Mouse (Mus musculus): ENCODE results near the gene Blnk. TPM values are rescaled to one million over a fixed set of nuclear protein-coding genes. Genes with fewer than 3 reads are reported as not detected.

Gene Blnk
- total and polyA plus RNA-seq, 3 experiments, result not detected

GRCm38 (mm10) chr19:40978026-40978425 is 16.3 kb downstream of the Blnk start:
- no peak for TF ChIP-seq MAX (IDR thresholded peaks at IDR 0.05; ENCODE audit: low read length)
- TF ChIP-seq ZNF384 (IDR thresholded peaks at IDR 0.05; ENCODE audit: low read depth, low read length), result no peak
- TF ChIP-seq ZC3H11A (IDR thresholded peaks at IDR 0.05; ENCODE audit: low read depth, low read length), result no peak
- TF ChIP-seq NRF1 (IDR thresholded peaks at IDR 0.05; ENCODE audit: insufficient read depth, low read depth, low read length, poor library complexity, severe bottlenecking), result no peak
- no peak for TF ChIP-seq TCF12 (IDR thresholded peaks at IDR 0.05; ENCODE audit: low read depth, low read length)
- TF ChIP-seq CHD1 (IDR thresholded peaks at IDR 0.05; ENCODE audit: low read depth, low read length), result no peak
- TF ChIP-seq E2F4 (IDR thresholded peaks at IDR 0.05; ENCODE audit: borderline replicate concordance, low read depth, low read length), result no peak
- no peak for TF ChIP-seq ETS1 (IDR thresholded peaks at IDR 0.05; ENCODE audit: low read depth, low read length)
- no peak for TF ChIP-seq KAT2A (conservative IDR thresholded peaks at IDR 0.05; ENCODE audit: low read depth, low read length)
- TF ChIP-seq MAZ (IDR thresholded peaks at IDR 0.05; ENCODE audit: low read depth, low read length), result no peak
- no peak for TF ChIP-seq TBP (IDR thresholded peaks at IDR 0.05; ENCODE audit: low read depth, low read length)
- TF ChIP-seq RCOR1 (IDR thresholded peaks at IDR 0.05; ENCODE audit: low read depth, low read length), result no peak

GRCm38 (mm10) chr19:40976946-40977917 is 17.1 kb downstream of the Blnk start:
- Histone ChIP-seq H3K79me2 (ENCODE audit: control insufficient read depth, insufficient read depth, low read length, poor library complexity) (no peaks in the 10 kb centered on the region), H3K36me3 (ENCODE audit: control insufficient read depth in 1 of 2, insufficient read depth in 2 of 2, low read length in 2 of 2) (no peaks in the 10 kb centered on the region), H3K4me1 (ENCODE audit: control insufficient read depth in 1 of 2, insufficient read depth in 2 of 2, low read length in 2 of 2) (no peaks in the 10 kb centered on the region), H3K27ac (ENCODE audit: control insufficient read depth, low read depth, low read length) (no peak overlapping the region), H3K9me3 (replicated peaks; ENCODE audit: insufficient read depth, low read length) (no peaks in the 10 kb centered on the region), H3K9ac (ENCODE audit: control insufficient read depth, low read depth, low read length, poor library complexity, severe bottlenecking) (no peak overlapping the region), H3K27me3 (ENCODE audit: control insufficient read depth in 1 of 2, insufficient read depth in 2 of 2, low read length in 2 of 2) (peaks cover 2 to 8% of the 10 kb centered on the region in 2 experiments; a peak in 3 of 4 replicates), H3K4me3 (ENCODE audit: control insufficient read depth in 1 of 2, insufficient read depth in 1 of 2, low read depth in 2 of 2, low read length in 2 of 2) (no peak overlapping the region)
- DNase-seq (ENCODE audit: low read depth, low spot score), result no peak
- TF ChIP-seq ZMIZ1 (IDR thresholded peaks at IDR 0.05; ENCODE audit: low read depth, low read length) (no peak), POLR2AphosphoS5 (IDR thresholded peaks at IDR 0.05; ENCODE audit: borderline replicate concordance, low read depth, low read length) (no peak), ZKSCAN1 (IDR thresholded peaks at IDR 0.05; ENCODE audit: low read depth, low read length) (no peak), MYB (IDR thresholded peaks at IDR 0.05; ENCODE audit: low read depth, low read length) (no peak), EP300 (IDR thresholded peaks at IDR 0.05; ENCODE audit: low read depth in 1 of 2, low read length in 2 of 2) (no peak), RCOR1 (IDR thresholded peaks at IDR 0.05; ENCODE audit: low read depth, low read length) (no peak), RAD21 (IDR thresholded peaks at IDR 0.05; ENCODE audit: low read depth, low read length) (no peak), NRF1 (IDR thresholded peaks at IDR 0.05; ENCODE audit: insufficient read depth, low read depth, low read length, poor library complexity, severe bottlenecking) (no peak), MAX (IDR thresholded peaks at IDR 0.05; ENCODE audit: low read length) (no peak), TAL1 (IDR thresholded peaks at IDR 0.05; ENCODE audit: low read length) (no peak)

More at GRCm38 (mm10) chr19:40978026-40978425, 16.3 kb downstream of the Blnk start:
- no peak overlapping the region for H3K27ac ChIP-seq (ENCODE audit: control insufficient read depth, low read depth, low read length)
- no peaks in the 10 kb centered on the region for H3K4me1 ChIP-seq (ENCODE audit: control insufficient read depth in 1 of 2, insufficient read depth in 2 of 2, low read length in 2 of 2)
- no peak overlapping the region for H3K9ac ChIP-seq (ENCODE audit: control insufficient read depth, low read depth, low read length, poor library complexity, severe bottlenecking)
- no peak overlapping the region for H3K4me3 ChIP-seq (ENCODE audit: control insufficient read depth in 1 of 2, insufficient read depth in 1 of 2, low read depth in 2 of 2, low read length in 2 of 2)
- no peak for DNase-seq (ENCODE audit: low read depth, low spot score)
- H3K36me3 ChIP-seq (ENCODE audit: control insufficient read depth in 1 of 2, insufficient read depth in 2 of 2, low read length in 2 of 2), result no peaks in the 10 kb centered on the region
- no peaks in the 10 kb centered on the region for H3K79me2 ChIP-seq (ENCODE audit: control insufficient read depth, insufficient read depth, low read length, poor library complexity)
- no peaks in the 10 kb centered on the region for H3K9me3 ChIP-seq (replicated peaks; ENCODE audit: insufficient read depth, low read length)
- H3K27me3 ChIP-seq (ENCODE audit: control insufficient read depth in 1 of 2, insufficient read depth in 2 of 2, low read length in 2 of 2), result peaks cover 2 to 8% of the 10 kb centered on the region in 2 experiments; a peak in 3 of 4 replicates
